ENCODE assay signal across 8 mouse cellular contexts in the genomic region with DNA sequence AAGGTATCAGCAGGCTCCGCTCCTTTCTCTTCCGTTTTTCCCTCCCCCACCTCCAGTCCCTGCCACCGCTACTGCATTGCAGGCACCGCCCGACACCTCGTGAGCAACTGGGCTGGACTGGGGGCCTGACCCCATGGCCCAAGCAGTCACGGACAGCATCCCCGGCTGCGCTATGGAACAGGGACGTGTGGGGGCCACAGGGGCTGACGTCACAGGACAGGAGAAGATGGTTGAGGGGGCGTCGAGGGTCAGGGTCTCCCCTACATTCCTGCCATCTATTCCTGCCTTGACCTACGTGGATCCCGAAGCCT. TPM values are rescaled to one million over a fixed set of nuclear protein-coding genes. Genes with fewer than 3 reads are reported as not detected.
DNase-seq lines count a peak whose midpoint lies in the region; ATAC-seq and TF ChIP-seq lines count a peak whose summit lies in the region.

No protein-coding gene starts in this region.

- ATAC-seq in embryonic facial prominence, embryonic 13.5 days (ENCODE audit: insufficient number of reproducible peaks, insufficient read depth, low FRiP score, low TSS enrichment, low read depth): no peak
- ATAC-seq in hindbrain, embryonic 16.5 days: no peak
- no peak for ATAC-seq in midbrain, postnatal 0 days (ENCODE audit: low FRiP score)

- peak; percentile 29 to 38 for DNase-seq in left cerebral cortex, postnatal 25 days (ENCODE audit: low spot score in 2 of 2)
- no peak for DNase-seq in left cerebral cortex, postnatal 36 days (ENCODE audit: low spot score in 2 of 2)
- no peak for DNase-seq in midbrain, postnatal 0 days (ENCODE audit: low spot score)
- no peak for DNase-seq in adrenal gland, adult (ENCODE audit: inconsistent age in 2 of 2, low spot score in 1 of 2)
- DNase-seq in retina, embryonic 14.5 days (ENCODE audit: low spot score): no peak
- no peak for DNase-seq in kidney, postnatal 36 days

- TF ChIP-seq CTCF in midbrain, postnatal 0 days (IDR thresholded peaks at IDR 0.05): no peak

- no peaks in the 10 kb centered on the region for H3K9me3 ChIP-seq in embryonic facial prominence, embryonic 13.5 days
- H3K9me3 ChIP-seq in hindbrain, embryonic 16.5 days (ENCODE audit: control insufficient read depth, low read length): no peaks in the 10 kb centered on the region
- no peaks in the 10 kb centered on the region for H3K9me3 ChIP-seq in midbrain, postnatal 0 days (ENCODE audit: low read length)

- intact Hi-C loops in left cerebral cortex, postnatal 25 days (cut with DNase I): loop anchor here (5.0 kb wide), 1 partner anchor 37 kb away; no protein-coding TSS in a partner anchor
- intact Hi-C loops in left cerebral cortex, postnatal 36 days (cut with DNase I): no loop called here

- WGBS in embryonic facial prominence, embryonic 13.5 days: 5% methylated on average over 15 of the region's 15 CpGs
- 3% methylated on average over 15 of the region's 15 CpGs for WGBS in hindbrain, embryonic 16.5 days
- 1% methylated on average over 15 of the region's 15 CpGs for WGBS in midbrain, postnatal 0 days

- peaks cover 68% of the 10 kb centered on the region for H3K27me3 ChIP-seq in embryonic facial prominence, embryonic 13.5 days
- H3K27me3 ChIP-seq in hindbrain, embryonic 16.5 days (replicated peaks; ENCODE audit: control insufficient read depth, insufficient read depth, low read length): peaks cover 41% of the 10 kb centered on the region
- peaks cover 25% of the 10 kb centered on the region for H3K27me3 ChIP-seq in midbrain, postnatal 0 days (ENCODE audit: insufficient read depth, low read length)

- H3K4me1 ChIP-seq in embryonic facial prominence, embryonic 13.5 days: peaks cover 26% of the 10 kb centered on the region
- peaks cover 16% of the 10 kb centered on the region for H3K4me1 ChIP-seq in hindbrain, embryonic 16.5 days (ENCODE audit: control insufficient read depth, insufficient read depth, low read depth, low read length)
- H3K4me1 ChIP-seq in midbrain, postnatal 0 days (ENCODE audit: insufficient read depth, low read length): peaks cover 10% of the 10 kb centered on the region

- H3K4me2 ChIP-seq in embryonic facial prominence, embryonic 13.5 days: peak overlapping the region; percentile 93
- peak overlapping the region; percentile 73 for H3K4me2 ChIP-seq in hindbrain, embryonic 16.5 days (ENCODE audit: low read length)
- peak overlapping the region; percentile 72 for H3K4me2 ChIP-seq in midbrain, postnatal 0 days (ENCODE audit: low read depth, low read length, poor library complexity, severe bottlenecking)

- H3K27ac ChIP-seq in embryonic facial prominence, embryonic 13.5 days: no peak overlapping the region
- H3K27ac ChIP-seq in hindbrain, embryonic 16.5 days (ENCODE audit: low read depth, low read length): peak overlapping the region; percentile 64; the same call in 1 of the 2 replicates
- peak overlapping the region; percentile 48; the same call in 1 of the 2 replicates for H3K27ac ChIP-seq in midbrain, postnatal 0 days (ENCODE audit: low read depth, low read length)

- peak overlapping the region; percentile 53 for H3K4me3 ChIP-seq in embryonic facial prominence, embryonic 13.5 days
- peak overlapping the region; percentile 70 for H3K4me3 ChIP-seq in hindbrain, embryonic 16.5 days (ENCODE audit: low read length)
- H3K4me3 ChIP-seq in midbrain, postnatal 0 days (ENCODE audit: low read depth, low read length): peak overlapping the region; percentile 77

- peak overlapping the region; percentile 66 for H3K9ac ChIP-seq in embryonic facial prominence, embryonic 13.5 days
- H3K9ac ChIP-seq in hindbrain, embryonic 16.5 days (ENCODE audit: low read depth, low read length): peak overlapping the region; percentile 84
- H3K9ac ChIP-seq in midbrain, postnatal 0 days (replicated peaks; ENCODE audit: low read length, poor library complexity, severe bottlenecking): peak overlapping the region; percentile 91

- peaks cover 1% of the 10 kb centered on the region for H3K36me3 ChIP-seq in embryonic facial prominence, embryonic 13.5 days
- peaks cover 8% of the 10 kb centered on the region for H3K36me3 ChIP-seq in hindbrain, embryonic 16.5 days (ENCODE audit: control insufficient read depth, insufficient read depth, low read length)
- peaks cover 25% of the 10 kb centered on the region for H3K36me3 ChIP-seq in midbrain, postnatal 0 days (ENCODE audit: insufficient read depth, low read length)

RNA-seq across cellular contexts. Expression of gene Tmem151a, which starts 0.5 kb away (rescaled TPM):
- 100 to 1,000 TPM; 163 to 164 TPM for total RNA-seq in left cerebral cortex, postnatal 25 days (2021)
- 100 to 1,000 TPM; 152 to 188 TPM for total RNA-seq in left cerebral cortex, postnatal 36 days (2021)
- 2.6 and 4.6 TPM in 2 replicates for polyA plus RNA-seq in embryonic facial prominence, embryonic 13.5 days (2015; fragmentation: Nextera tagmentation; extraction: Ambion mirVana)
- polyA plus RNA-seq in hindbrain, embryonic 16.5 days (2015; fragmentation: Nextera tagmentation; extraction: Ambion mirVana): 38.5 and 49.0 TPM in 2 replicates
- 54.0 and 64.0 TPM in 2 replicates for total RNA-seq in midbrain, postnatal 0 days (2014; rRNA removed)
- 64.2 and 72.0 TPM in 2 replicates for polyA plus RNA-seq in midbrain, postnatal 0 days (2015; fragmentation: Nextera tagmentation; extraction: Ambion mirVana)

RNA-seq across cellular contexts. Expression of gene Yif1a, which starts 3.5 kb away (rescaled TPM):
- 10 to 100 TPM; 24.6 to 26.0 TPM for total RNA-seq in left cerebral cortex, postnatal 25 days (2021)
- total RNA-seq in left cerebral cortex, postnatal 36 days (2021): 10 to 100 TPM; 24.8 to 26.1 TPM
- polyA plus RNA-seq in embryonic facial prominence, embryonic 13.5 days (2015; fragmentation: Nextera tagmentation; extraction: Ambion mirVana): 72.4 and 87.2 TPM in 2 replicates
- 60.7 and 65.8 TPM in 2 replicates for polyA plus RNA-seq in hindbrain, embryonic 16.5 days (2015; fragmentation: Nextera tagmentation; extraction: Ambion mirVana)
- 40.4 and 53.9 TPM in 2 replicates for total RNA-seq in midbrain, postnatal 0 days (2014; rRNA removed)
- 38.8 and 49.9 TPM in 2 replicates for polyA plus RNA-seq in midbrain, postnatal 0 days (2015; fragmentation: Nextera tagmentation; extraction: Ambion mirVana)

RNA-seq across cellular contexts. Expression of gene Cnih2, which starts 13.5 kb away (rescaled TPM):
- 100 to 1,000 TPM; 274 to 282 TPM for total RNA-seq in left cerebral cortex, postnatal 25 days (2021)
- 100 to 1,000 TPM; 260 to 267 TPM for total RNA-seq in left cerebral cortex, postnatal 36 days (2021)
- 50.6 and 60.1 TPM in 2 replicates for polyA plus RNA-seq in embryonic facial prominence, embryonic 13.5 days (2015; fragmentation: Nextera tagmentation; extraction: Ambion mirVana)
- 361 and 364 TPM in 2 replicates for polyA plus RNA-seq in hindbrain, embryonic 16.5 days (2015; fragmentation: Nextera tagmentation; extraction: Ambion mirVana)
- 677 and 753 TPM in 2 replicates for total RNA-seq in midbrain, postnatal 0 days (2014; rRNA removed)
- 547 and 553 TPM in 2 replicates for polyA plus RNA-seq in midbrain, postnatal 0 days (2015; fragmentation: Nextera tagmentation; extraction: Ambion mirVana)

RNA-seq across cellular contexts. Expression of gene Cd248, which starts 16.9 kb away (rescaled TPM):
- total RNA-seq in left cerebral cortex, postnatal 25 days (2021): 1 to 10 TPM; 4.6 to 5.4 TPM
- total RNA-seq in left cerebral cortex, postnatal 36 days (2021): 1 to 10 TPM; 4.6 to 5.1 TPM
- polyA plus RNA-seq in embryonic facial prominence, embryonic 13.5 days (2015; fragmentation: Nextera tagmentation; extraction: Ambion mirVana): 89.1 and 90.6 TPM in 2 replicates
- polyA plus RNA-seq in hindbrain, embryonic 16.5 days (2015; fragmentation: Nextera tagmentation; extraction: Ambion mirVana): 14.5 and 25.2 TPM in 2 replicates
- total RNA-seq in midbrain, postnatal 0 days (2014; rRNA removed): 22.0 and 23.3 TPM in 2 replicates
- polyA plus RNA-seq in midbrain, postnatal 0 days (2015; fragmentation: Nextera tagmentation; extraction: Ambion mirVana): 15.7 and 18.3 TPM in 2 replicates

RNA-seq across cellular contexts. Expression of gene Rab1b, which starts 22.1 kb away (rescaled TPM):
- total RNA-seq in left cerebral cortex, postnatal 25 days (2021): 100 to 1,000 TPM; 157 to 159 TPM
- total RNA-seq in left cerebral cortex, postnatal 36 days (2021): 100 to 1,000 TPM; 141 to 170 TPM
- polyA plus RNA-seq in embryonic facial prominence, embryonic 13.5 days (2015; fragmentation: Nextera tagmentation; extraction: Ambion mirVana): 234 and 262 TPM in 2 replicates
- 230 and 231 TPM in 2 replicates for polyA plus RNA-seq in hindbrain, embryonic 16.5 days (2015; fragmentation: Nextera tagmentation; extraction: Ambion mirVana)
- 192 and 242 TPM in 2 replicates for total RNA-seq in midbrain, postnatal 0 days (2014; rRNA removed)
- 204 and 227 TPM in 2 replicates for polyA plus RNA-seq in midbrain, postnatal 0 days (2015; fragmentation: Nextera tagmentation; extraction: Ambion mirVana)

Comparison
In these comparisons a context has a peak if more than half of its experiments do, and no peak if none do; other contexts are left out.
1. DNase-seq: peak in left cerebral cortex, postnatal 25 days (2 of 2); none in left cerebral cortex, postnatal 36 days (0 of 2), midbrain, postnatal 0 days (single experiment), adrenal gland, adult (0 of 2), retina, embryonic 14.5 days (single experiment) and kidney, postnatal 36 days (0 of 2).
2. Peak in every context shown above with its lines, with median percentiles within 50 percentile points of each other: H3K4me2 ChIP-seq, H3K4me3 ChIP-seq and H3K9ac ChIP-seq.